Mouse (Mus musculus) CH12.LX (cell line): ENCODE measurements around the gene Elk3. TPM values are rescaled to one million over a fixed set of nuclear protein-coding genes. Genes with fewer than 3 reads are reported as not detected.

Experiments
- DNase-seq: peaks from one replicate; pipeline ENCODE4 v3.0.0-alpha.2; 2013; ENCODE audit errors: extremely low read depth
- H3K27ac ChIP-seq: 2 replicates; pipeline ENCODE4 v1.5.1; 2012; ENCODE audit warnings: low read depth, mild to moderate bottlenecking, control low read depth, moderate library complexity; ENCODE audit not compliant: insufficient read depth
- H3K27me3 ChIP-seq: replicated peaks from 2 replicates; pipeline ENCODE3; 2012; ENCODE audit warnings: inconsistent platforms
- H3K36me3 ChIP-seq, 2 experiments: replicated peaks in 1 of 2; 2 replicates each; pipeline versions ENCODE3 to v1.6.1; 2012; ENCODE audit warnings: inconsistent platforms in 1 of 2, low read length in 1 of 2, mild to moderate bottlenecking in 1 of 2, mixed read lengths in 1 of 2, moderate library complexity in 1 of 2; ENCODE audit not compliant: control insufficient read depth in 1 of 2, insufficient read depth in 1 of 2
- H3K4me1 ChIP-seq, 2 experiments: 2 replicates each; pipeline ENCODE4 v1.6.1; 2012; ENCODE audit warnings: inconsistent platforms in 1 of 2, moderate library complexity in 1 of 2; ENCODE audit not compliant: insufficient read depth in 2 of 2, control insufficient read depth in 1 of 2
- H3K4me2 ChIP-seq: 2 replicates; pipeline ENCODE4 v1.6.1; 2012; ENCODE audit warnings: low read depth, mild to moderate bottlenecking, control low read depth; ENCODE audit not compliant: poor library complexity, insufficient read depth, severe bottlenecking
- H3K4me3 ChIP-seq, 3 experiments: fragments of 150-350 bp in 1 of 3; sonication (generic) in 1 of 3; replicated peaks in 1 of 3; 2 replicates each; pipeline versions ENCODE3 to v1.5.1; 2011 to 2012; ENCODE audit warnings: low read depth in 2 of 3, low read length in 2 of 3, mild to moderate bottlenecking in 2 of 3, moderate library complexity in 2 of 3, control low read depth in 1 of 3, improper control_type of control experiment in 1 of 3, inconsistent platforms in 1 of 3, mixed read lengths in 1 of 3; ENCODE audit not compliant: poor library complexity in 1 of 3
- H3K79me2 ChIP-seq: replicated peaks from 2 replicates; pipeline ENCODE4 v1.6.1; 2012; ENCODE audit warnings: mild to moderate bottlenecking, moderate library complexity; ENCODE audit not compliant: control insufficient read depth, poor library complexity, insufficient read depth, severe bottlenecking; ENCODE audit errors: extremely low read depth
- H3K9ac ChIP-seq: 2 replicates; pipeline ENCODE4 v1.6.1; 2012; ENCODE audit warnings: low read depth, mild to moderate bottlenecking, control low read depth, moderate library complexity; ENCODE audit not compliant: insufficient read depth
- H3K9me3 ChIP-seq: replicated peaks from 2 replicates; pipeline ENCODE3; 2012; ENCODE audit warnings: low read length, inconsistent platforms, mixed read lengths
- BHLHE40 ChIP-seq: IDR thresholded peaks from 2 replicates; pipeline ENCODE4 v1.6.1; 2011; ENCODE audit warnings: mild to moderate bottlenecking, low read depth, low read length, improper control_type of control experiment
- CHD1 ChIP-seq: IDR thresholded peaks from 2 replicates; pipeline ENCODE4 v1.6.1; 2012; ENCODE audit warnings: low read depth, low read length, improper control_type of control experiment, inconsistent platforms
- CHD2 ChIP-seq: IDR thresholded peaks from 2 replicates; pipeline ENCODE4 v1.6.1; 2011; ENCODE audit warnings: low read length, improper control_type of control experiment
- CTCF ChIP-seq, 2 experiments: IDR thresholded peaks in 1 of 2; conservative IDR thresholded peaks in 1 of 2; 2 replicates each; pipeline ENCODE4 v1.5.1; 2011 to 2012; ENCODE audit warnings: low read depth in 2 of 2, low read length in 2 of 2, improper control_type of control experiment in 1 of 2, inconsistent platforms in 1 of 2, mild to moderate bottlenecking in 1 of 2, moderate library complexity in 1 of 2
- E2F4 ChIP-seq: IDR thresholded peaks from 2 replicates; pipeline ENCODE4 v1.6.1; 2011; ENCODE audit warnings: low read depth, low read length, improper control_type of control experiment; ENCODE audit not compliant: insufficient replicate concordance
- ELF1 ChIP-seq: IDR thresholded peaks from 2 replicates; pipeline ENCODE4 v1.6.1; 2014; ENCODE audit warnings: low read depth, mild to moderate bottlenecking, inconsistent platforms, low read length, improper control_type of control experiment
- EP300 ChIP-seq: IDR thresholded peaks from 2 replicates; pipeline ENCODE4 v1.6.1; 2011; ENCODE audit warnings: low read length, improper control_type of control experiment
- ETS1 ChIP-seq: conservative IDR thresholded peaks from 2 replicates; pipeline ENCODE4 v1.6.1; 2012; ENCODE audit warnings: low read depth, mild to moderate bottlenecking, inconsistent platforms, low read length, improper control_type of control experiment, moderate library complexity
- GABPA ChIP-seq: IDR thresholded peaks from 2 replicates; pipeline ENCODE4 v1.6.1; 2012; ENCODE audit warnings: low read depth, low read length, improper control_type of control experiment, inconsistent platforms; ENCODE audit not compliant: insufficient replicate concordance
- HCFC1 ChIP-seq: IDR thresholded peaks from 2 replicates; pipeline ENCODE4 v1.6.1; 2012; ENCODE audit warnings: low read depth, mild to moderate bottlenecking, inconsistent platforms, low read length, improper control_type of control experiment
- IRF4 ChIP-seq: IDR thresholded peaks from 2 replicates; pipeline ENCODE4 v1.6.1; 2014; ENCODE audit warnings: low read depth, mild to moderate bottlenecking, inconsistent platforms, low read length, improper control_type of control experiment
- JUN ChIP-seq: IDR thresholded peaks from 2 replicates; pipeline ENCODE4 v1.6.1; 2011; ENCODE audit warnings: low read depth, mild to moderate bottlenecking, low read length, improper control_type of control experiment, moderate library complexity; ENCODE audit not compliant: insufficient read depth
- JUND ChIP-seq: conservative IDR thresholded peaks from 2 replicates; pipeline ENCODE4 v1.6.1; 2011; ENCODE audit warnings: low read depth, low read length, improper control_type of control experiment
- KAT2A ChIP-seq: IDR thresholded peaks from 2 replicates; pipeline ENCODE4 v1.6.1; 2012; ENCODE audit warnings: low read length, improper control_type of control experiment, inconsistent platforms; ENCODE audit not compliant: insufficient replicate concordance
- MAFK ChIP-seq: IDR thresholded peaks from 2 replicates; pipeline ENCODE4 v1.6.1; 2011; ENCODE audit warnings: low read length, improper control_type of control experiment; ENCODE audit not compliant: insufficient replicate concordance
- MAX ChIP-seq: IDR thresholded peaks from 2 replicates; pipeline ENCODE4 v1.6.1; 2011; ENCODE audit warnings: low read length, improper control_type of control experiment
- MAZ ChIP-seq: IDR thresholded peaks from 2 replicates; pipeline ENCODE4 v1.6.1; 2012; ENCODE audit warnings: low read depth, mild to moderate bottlenecking, inconsistent platforms, low read length, improper control_type of control experiment, moderate library complexity
- MEF2A ChIP-seq: IDR thresholded peaks from 2 replicates; pipeline ENCODE4 v1.6.1; 2014; ENCODE audit warnings: low read depth, mild to moderate bottlenecking, inconsistent platforms, low read length, improper control_type of control experiment, borderline replicate concordance
- MXI1 ChIP-seq: IDR thresholded peaks from 2 replicates; pipeline ENCODE4 v1.6.1; 2011; ENCODE audit warnings: mild to moderate bottlenecking, low read depth, low read length, improper control_type of control experiment
- MYC ChIP-seq: IDR thresholded peaks from 2 replicates; pipeline ENCODE4 v1.6.1; 2011; ENCODE audit warnings: low read depth, mild to moderate bottlenecking, improper control_type of control experiment, low read length
- NELFE ChIP-seq: IDR thresholded peaks from 2 replicates; pipeline ENCODE4 v1.6.1; 2011; ENCODE audit warnings: low read depth, low read length, improper control_type of control experiment
- NRF1 ChIP-seq: IDR thresholded peaks from 2 replicates; pipeline ENCODE4 v1.6.1; 2014; ENCODE audit warnings: low read depth, mild to moderate bottlenecking, inconsistent platforms, low read length, improper control_type of control experiment, moderate library complexity
- PAX5 ChIP-seq: IDR thresholded peaks from 2 replicates; pipeline ENCODE4 v1.6.1; 2012; ENCODE audit warnings: low read length, inconsistent platforms, mixed read lengths
- POLR2A ChIP-seq: IDR thresholded peaks from 2 replicates; pipeline ENCODE4 v1.6.1; 2011; ENCODE audit warnings: low read depth, mild to moderate bottlenecking, improper control_type of control experiment, low read length
- POLR2AphosphoS2 ChIP-seq: IDR thresholded peaks from 2 replicates; pipeline ENCODE4 v1.6.1; 2011; ENCODE audit warnings: low read depth, low read length, improper control_type of control experiment
- RAD21 ChIP-seq: IDR thresholded peaks from 2 replicates; pipeline ENCODE4 v1.6.1; 2011; ENCODE audit warnings: low read depth, mild to moderate bottlenecking, low read length, improper control_type of control experiment, moderate library complexity
- RCOR1 ChIP-seq: conservative IDR thresholded peaks from 2 replicates; pipeline ENCODE4 v1.6.1; 2012; ENCODE audit warnings: low read depth, mild to moderate bottlenecking, inconsistent platforms, low read length, improper control_type of control experiment
- SIN3A ChIP-seq: IDR thresholded peaks from 2 replicates; pipeline ENCODE4 v1.6.1; 2012; ENCODE audit warnings: low read length, improper control_type of control experiment, inconsistent platforms
- SMC3 ChIP-seq: IDR thresholded peaks from 2 replicates; pipeline ENCODE4 v1.6.1; 2011; ENCODE audit warnings: low read depth, low read length, improper control_type of control experiment
- TBP ChIP-seq: conservative IDR thresholded peaks from 2 replicates; pipeline ENCODE4 v1.6.1; 2011; ENCODE audit warnings: low read depth, low read length, improper control_type of control experiment
- TCF12 ChIP-seq: IDR thresholded peaks from 2 replicates; pipeline ENCODE4 v1.6.1; 2014; ENCODE audit warnings: low read depth, mild to moderate bottlenecking, inconsistent platforms, low read length, improper control_type of control experiment
- UBTF ChIP-seq: IDR thresholded peaks from 2 replicates; pipeline ENCODE4 v1.6.1; 2012; ENCODE audit warnings: low read depth, mild to moderate bottlenecking, inconsistent platforms, low read length, improper control_type of control experiment, moderate library complexity
- USF1 ChIP-seq: IDR thresholded peaks from 2 replicates; pipeline ENCODE4 v1.6.1; 2014; ENCODE audit warnings: low read depth, mild to moderate bottlenecking, inconsistent platforms, low read length, improper control_type of control experiment
- USF2 ChIP-seq: conservative IDR thresholded peaks from 2 replicates; pipeline ENCODE4 v1.6.1; 2011; ENCODE audit warnings: low read depth, low read length, improper control_type of control experiment
- ZC3H11A ChIP-seq: IDR thresholded peaks from 2 replicates; pipeline ENCODE4 v1.6.1; 2012; ENCODE audit warnings: low read depth, mild to moderate bottlenecking, inconsistent platforms, low read length, improper control_type of control experiment
- ZKSCAN1 ChIP-seq: IDR thresholded peaks from 2 replicates; pipeline ENCODE4 v1.6.1; 2012; ENCODE audit warnings: low read depth, inconsistent platforms, low read length, improper control_type of control experiment, borderline replicate concordance
- ZMIZ1 ChIP-seq: IDR thresholded peaks from 2 replicates; pipeline ENCODE4 v1.6.1; 2012; ENCODE audit warnings: low read depth, mild to moderate bottlenecking, inconsistent platforms, low read length, improper control_type of control experiment
- ZNF384 ChIP-seq: IDR thresholded peaks from 2 replicates; pipeline ENCODE4 v1.6.1; 2012; ENCODE audit warnings: low read depth, low read length, improper control_type of control experiment, inconsistent platforms
- dilution Hi-C: fragments of 300-500 bp; cut with MboI; formaldehyde crosslinking; loops from 2 replicates; pipeline ENCODE4 v1.14.3; 2020; ENCODE audit warnings: low sequenced_read_pairs; ENCODE audit not compliant: extremely low pct_unique_long_range_greater_than_20kb, extremely low pct_ligation_motif_present
- in situ Hi-C: fragments of 300-500 bp; cut with MboI; formaldehyde crosslinking; loops from 3 replicates; pipeline ENCODE4 v1.14.3; 2019; ENCODE audit warnings: low sequenced_read_pairs, low pct_ligation_motif_present, low pct_unique_long_range_greater_than_20kb, mixed read lengths
- polyA plus RNA-seq: library from polyadenylated mRNA; unstranded; fragments of >175 nt; gene quantifications from 2 replicates; pipeline ENCODE4 v1.2.1, GENCODE M21; 2012; ENCODE audit warnings: low read depth; ENCODE audit not compliant: insufficient read length
- total RNA-seq, 2 experiments: library from RNA; depleted of rRNA; stranded (reverse); fragments of 300-350 nt in 1 of 2; fragments of >200 nt in 1 of 2; gene quantifications; 2 replicates each; pipeline ENCODE4 v1.2.3; 2012 to 2014

The Elk3 gene
- total and polyA plus RNA-seq, 3 experiments: 20.1 to 37.0 (median 25.8) TPM

DNA sequence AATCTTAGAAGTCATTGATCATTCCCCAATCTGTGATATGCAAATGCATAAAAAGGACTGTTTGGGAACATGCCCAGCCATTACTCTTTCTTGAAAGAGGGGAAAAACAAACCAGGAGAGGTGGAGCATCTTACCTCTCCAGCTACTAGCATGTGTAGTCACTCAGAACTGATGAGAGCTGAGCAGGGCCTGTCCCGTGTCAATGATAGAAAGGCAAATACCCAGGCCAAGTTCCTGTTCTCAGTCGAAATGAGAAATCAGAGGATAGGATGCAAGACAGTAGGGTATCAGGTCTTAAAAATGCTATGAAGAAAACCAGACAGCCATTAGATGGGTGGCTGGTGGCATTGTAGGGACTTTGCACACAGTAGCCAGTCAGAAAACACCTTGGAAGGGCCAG, 34.6 kb upstream of the Elk3 start:
- peaks cover 2% of the 10 kb centered on the region for H3K9me3 ChIP-seq
- H3K79me2 ChIP-seq: no peaks in the 10 kb centered on the region; the same call in 1 of the 2 replicates
- DNase-seq: peak; percentile 84
- dilution Hi-C loops (no loop called here), in situ Hi-C loops (loop anchor here (5.0 kb wide), 1 partner anchor 33 kb away; the partner anchor contains the start of gene Elk3)
- H3K9ac ChIP-seq: peak overlapping the region; percentile 71
- peak overlapping the region; percentile 100 for H3K27ac ChIP-seq
- TF ChIP-seq TBP (no peak), IRF4 (peak; percentile 58; the same call in 1 of the 2 replicates), JUN (no peak), TCF12 (peak; percentile 43; the same call in 1 of the 2 replicates), RAD21 (no peak), E2F4 (no peak), MAZ (no peak), SIN3A (no peak), ZNF384 (no peak), MXI1 (peak; percentile 41; the same call in 1 of the 2 replicates), USF2 (no peak), GABPA (no peak), PAX5 (no peak), ETS1 (no peak; the same call in 1 of the 2 replicates), POLR2A (peak; percentile 19; the same call in 1 of the 2 replicates), KAT2A (no peak), BHLHE40 (peak; percentile 72), POLR2AphosphoS2 (no peak), ZC3H11A (no peak), UBTF (no peak), JUND (no peak), ZMIZ1 (no peak), CHD1 (no peak; the same call in 1 of the 2 replicates), CHD2 (no peak), SMC3 (no peak), RCOR1 (no peak), CTCF (conservative IDR thresholded peaks at IDR 0.05 in 1 of 2, IDR thresholded peaks at IDR 0.05 in 1 of 2; ENCODE audit: low read depth in 2 of 2, low read length in 2 of 2) (no peak), EP300 (no peak; the same call in none of the 2 replicates), NELFE (no peak), MAX (no peak), MYC (no peak), ZKSCAN1 (no peak), HCFC1 (0 out of 2 replicates have a peak, but pooled peaks have one; percentile 12), USF1 (no peak), ELF1 (peak; percentile 10; the same call in 1 of the 2 replicates), MEF2A (no peak), NRF1 (no peak), MAFK (no peak)
- H3K4me2 ChIP-seq: peak overlapping the region; percentile 77
- H3K4me3 ChIP-seq: peak overlapping the region in 1 of 3 experiments; percentile 23
- H3K36me3 ChIP-seq: peaks cover 0 to 6% of the 10 kb centered on the region in 2 experiments
- peaks cover 56 to 87% of the 10 kb centered on the region in 2 experiments for H3K4me1 ChIP-seq
- no peaks in the 10 kb centered on the region for H3K27me3 ChIP-seq
